Mouse (Mus musculus) forebrain, postnatal 0 days (tissue): ENCODE data around the gene Ap4b1. TPM values are rescaled to one million over a fixed set of nuclear protein-coding genes. Genes with fewer than 3 reads are reported as not detected.

ENCODE experiments used
- ATAC-seq: fragments of 200-750 bp; cut with Nextera tagmentation; 2 replicates; pipeline ENCODE4 v1.8.0; 2017; ENCODE audit warnings: mild to moderate bottlenecking, moderate library complexity
- DNase-seq: peaks from one replicate; pipeline ENCODE4 v3.0.0-alpha.2; 2015
- H3K27ac ChIP-seq: fragments of 300-500 bp; sonication (generic); 2 replicates; pipeline ENCODE4 v1.5.1; 2014; ENCODE audit warnings: low read depth, mild to moderate bottlenecking, antibody characterized with exemption, low read length, moderate library complexity, mixed read lengths
- H3K27me3 ChIP-seq: fragments of 300-500 bp; sonication (generic); 2 replicates; pipeline ENCODE4 v1.6.1; 2014; ENCODE audit warnings: mild to moderate bottlenecking, low read length, mixed read lengths; ENCODE audit not compliant: insufficient read depth
- H3K36me3 ChIP-seq: fragments of 300-500 bp; sonication (generic); 2 replicates; pipeline ENCODE4 v1.6.1; 2014; ENCODE audit warnings: mild to moderate bottlenecking, moderate library complexity; ENCODE audit not compliant: insufficient read depth
- H3K4me1 ChIP-seq: fragments of 300-500 bp; sonication (generic); 2 replicates; pipeline ENCODE4 v1.6.1; 2014; ENCODE audit warnings: antibody characterized with exemption; ENCODE audit not compliant: insufficient read depth
- H3K4me2 ChIP-seq: fragments of 300-500 bp; sonication (generic); 2 replicates; pipeline ENCODE4 v1.6.1; 2014; ENCODE audit warnings: low read depth, mild to moderate bottlenecking, moderate library complexity
- H3K4me3 ChIP-seq: fragments of 300-500 bp; sonication (generic); 2 replicates; pipeline ENCODE4 v1.5.1; 2014; ENCODE audit warnings: low read depth, low read length, mixed read lengths
- H3K9ac ChIP-seq: fragments of 300-500 bp; sonication (generic); 2 replicates; pipeline ENCODE4 v1.6.1; 2014; ENCODE audit warnings: mild to moderate bottlenecking
- H3K9me3 ChIP-seq: fragments of 300-500 bp; sonication (generic); 2 replicates; pipeline ENCODE4 v1.6.1; 2016; ENCODE audit warnings: low read length
- CTCF ChIP-seq: sonication (generic); IDR thresholded peaks from 2 replicates; pipeline ENCODE4 v1.5.1; 2016; ENCODE audit warnings: antibody characterized with exemption, control low read depth, low read depth
- WGBS: fragments of 180-500 bp; shearing (Covaris S2); extraction: QIAGEN DNeasy Blood & Tissue Kit; methylation state at CpG from one replicate; pipeline ENCODE4 v1.1.7; 2014; 5-methylcytosine and 5-hydroxymethylcytosine counted together
- polyA plus RNA-seq: library from polyadenylated mRNA; unstranded; fragments of >200 nt; fragmentation: Nextera tagmentation; extraction: Ambion mirVana; gene quantifications from 2 replicates; pipeline ENCODE4 v1.2.1, GENCODE M21; 2015
- total RNA-seq: library from RNA; depleted of rRNA; stranded (reverse); fragments of >200 nt; gene quantifications from 2 replicates; pipeline ENCODE4 v1.2.3, GENCODE M21; 2014; rRNA removed

Ap4b1 gene
- total RNA-seq (22.1 and 26.1 TPM in 2 replicates), polyA plus RNA-seq (14.8 and 17.2 TPM in 2 replicates)

- DNase-seq (peak; percentile 97), ATAC-seq (peak; percentile 98)
- Histone ChIP-seq H3K27me3 (no peaks in the 10 kb centered on the region), H3K4me2 (peak within 1 kb of the TSS; percentile 71), H3K4me3 (peak within 1 kb of the TSS; percentile 83), H3K9ac (peak within 1 kb of the TSS; percentile 86), H3K36me3 (peaks cover 11% of the 10 kb centered on the region), H3K27ac (peak within 1 kb of the TSS; percentile 94), H3K4me1 (0 out of 2 replicates have a peak, but pooled peaks cover 7% of the 10 kb centered on the region), H3K9me3 (no peaks in the 10 kb centered on the region)
- under 1% methylated on average over 62 of the region's 70 CpGs for WGBS
- TF ChIP-seq CTCF: peak; percentile 16; the same call in 1 of the 2 replicates
These were observed at the start of gene Ap4b1, which contains the start of the genes Dclre1b and Gm43064 for GRCm38 (mm10) chr3:103808891-103809798. Ap4b1 (plus strand) TSS chr3:103809520. Dclre1b (minus strand) TSS chr3:103809444. Gm43064 (plus strand) TSS chr3:103809573.

DNA sequence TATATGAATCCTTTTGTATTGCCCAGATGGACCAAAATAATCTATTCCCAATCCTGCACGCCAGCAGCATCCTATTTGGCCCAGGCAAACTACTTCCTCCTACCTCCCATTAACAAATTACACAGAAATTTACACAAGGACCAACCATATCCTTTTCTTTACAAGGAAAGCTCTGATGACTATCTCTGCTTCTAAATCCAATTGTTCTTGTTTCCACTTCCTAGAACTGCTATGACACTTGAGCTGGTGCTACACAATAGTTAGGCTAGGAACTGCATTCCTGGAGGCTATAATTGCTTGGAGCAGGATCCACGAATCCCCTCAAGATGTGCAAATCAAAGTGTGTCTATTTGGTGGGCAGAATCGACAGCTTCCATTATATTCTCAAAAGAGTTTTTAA is 42.5 kb upstream of the Ap4b1 start:
- no peak overlapping the region for H3K27ac ChIP-seq
- peaks cover 13% of the 10 kb centered on the region; the same call in 1 of the 2 replicates for H3K36me3 ChIP-seq
- WGBS: 64% methylated on average over 3 of the region's 3 CpGs
- H3K9me3 ChIP-seq: no peaks in the 10 kb centered on the region
- TF ChIP-seq CTCF: no peak
- H3K4me3 ChIP-seq: no peak overlapping the region
- H3K4me1 ChIP-seq: no peaks in the 10 kb centered on the region
- H3K9ac ChIP-seq: no peak overlapping the region
- DNase-seq (no peak), ATAC-seq (no peak)
- no peak overlapping the region for H3K4me2 ChIP-seq
- no peaks in the 10 kb centered on the region for H3K27me3 ChIP-seq

- no peaks in the 10 kb centered on the region for H3K27me3 ChIP-seq
- peak; percentile 29; the same call in 1 of the 2 replicates for ATAC-seq
These were observed 37.7 kb upstream of the Ap4b1 start for GRCm38 (mm10) chr3:103771531-103772130.

GRCm38 (mm10) chr3:103772846-103773245 is 36.5 kb upstream of the Ap4b1 start:
- H3K4me3 ChIP-seq: no peak overlapping the region
- 0 out of 2 replicates have a peak, but pooled peaks cover 12% of the 10 kb centered on the region for H3K36me3 ChIP-seq
- DNase-seq (no peak), ATAC-seq (no peak)
- H3K27ac ChIP-seq: no peak overlapping the region
- H3K4me2 ChIP-seq: no peak overlapping the region
- WGBS: 76% methylated on average over 4 of the region's 4 CpGs
- TF ChIP-seq CTCF: no peak
- H3K27me3 ChIP-seq: no peaks in the 10 kb centered on the region
- H3K9ac ChIP-seq: no peak overlapping the region
- no peaks in the 10 kb centered on the region for H3K4me1 ChIP-seq
- H3K9me3 ChIP-seq: no peaks in the 10 kb centered on the region

More at GRCm38 (mm10) chr3:103771531-103772130, 37.7 kb upstream of the Ap4b1 start:
- H3K9me3 ChIP-seq: no peaks in the 10 kb centered on the region
- DNase-seq: peak; percentile 26
- H3K4me1 ChIP-seq: no peaks in the 10 kb centered on the region
- no peak overlapping the region for H3K4me2 ChIP-seq
- WGBS: 55% methylated on average over 9 of the region's 9 CpGs
- no peak overlapping the region for H3K4me3 ChIP-seq
- TF ChIP-seq CTCF: no peak
- no peak overlapping the region for H3K9ac ChIP-seq
- H3K27ac ChIP-seq: no peak overlapping the region; the same call in 1 of the 2 replicates
- 0 out of 2 replicates have a peak, but pooled peaks cover 4% of the 10 kb centered on the region for H3K36me3 ChIP-seq

- no peaks in the 10 kb centered on the region for H3K27me3 ChIP-seq
- DNase-seq (no peak), ATAC-seq (no peak)
- no peaks in the 10 kb centered on the region for H3K9me3 ChIP-seq
- WGBS: 75% methylated on average over 3 of the region's 3 CpGs
- TF ChIP-seq CTCF: no peak
- H3K9ac ChIP-seq: no peak overlapping the region
- H3K36me3 ChIP-seq: 0 out of 2 replicates have a peak, but pooled peaks cover 12% of the 10 kb centered on the region
- no peak overlapping the region for H3K27ac ChIP-seq
- H3K4me1 ChIP-seq: no peaks in the 10 kb centered on the region
- no peak overlapping the region for H3K4me2 ChIP-seq
- no peak overlapping the region for H3K4me3 ChIP-seq
These were observed 35.8 kb upstream of the Ap4b1 start for GRCm38 (mm10) chr3:103773508-103773907.

- Histone ChIP-seq H3K4me2 (no peak overlapping the region), H3K36me3 (0 out of 2 replicates have a peak, but pooled peaks cover 12% of the 10 kb centered on the region), H3K4me1 (no peaks in the 10 kb centered on the region), H3K4me3 (no peak overlapping the region), H3K9me3 (no peaks in the 10 kb centered on the region), H3K9ac (no peak overlapping the region), H3K27me3 (no peaks in the 10 kb centered on the region), H3K27ac (no peak overlapping the region)
- TF ChIP-seq CTCF: no peak
- DNase-seq: no peak
- 78% methylated on average over 15 of the region's 15 CpGs for WGBS
- no peak for ATAC-seq
These were observed 35.3 kb upstream of the Ap4b1 start for GRCm38 (mm10) chr3:103774009-103774408.
